Mouse (Mus musculus): ENCODE data around the gene Nrp2. TPM values are rescaled to one million over a fixed set of nuclear protein-coding genes. Genes with fewer than 3 reads are reported as not detected.

Nrp2 gene
- 4.0 and 11.7 TPM in 2 replicates for polyA plus RNA-seq (2012; rRNA removed; ENCODE audit: low replicate concordance)

DNA sequence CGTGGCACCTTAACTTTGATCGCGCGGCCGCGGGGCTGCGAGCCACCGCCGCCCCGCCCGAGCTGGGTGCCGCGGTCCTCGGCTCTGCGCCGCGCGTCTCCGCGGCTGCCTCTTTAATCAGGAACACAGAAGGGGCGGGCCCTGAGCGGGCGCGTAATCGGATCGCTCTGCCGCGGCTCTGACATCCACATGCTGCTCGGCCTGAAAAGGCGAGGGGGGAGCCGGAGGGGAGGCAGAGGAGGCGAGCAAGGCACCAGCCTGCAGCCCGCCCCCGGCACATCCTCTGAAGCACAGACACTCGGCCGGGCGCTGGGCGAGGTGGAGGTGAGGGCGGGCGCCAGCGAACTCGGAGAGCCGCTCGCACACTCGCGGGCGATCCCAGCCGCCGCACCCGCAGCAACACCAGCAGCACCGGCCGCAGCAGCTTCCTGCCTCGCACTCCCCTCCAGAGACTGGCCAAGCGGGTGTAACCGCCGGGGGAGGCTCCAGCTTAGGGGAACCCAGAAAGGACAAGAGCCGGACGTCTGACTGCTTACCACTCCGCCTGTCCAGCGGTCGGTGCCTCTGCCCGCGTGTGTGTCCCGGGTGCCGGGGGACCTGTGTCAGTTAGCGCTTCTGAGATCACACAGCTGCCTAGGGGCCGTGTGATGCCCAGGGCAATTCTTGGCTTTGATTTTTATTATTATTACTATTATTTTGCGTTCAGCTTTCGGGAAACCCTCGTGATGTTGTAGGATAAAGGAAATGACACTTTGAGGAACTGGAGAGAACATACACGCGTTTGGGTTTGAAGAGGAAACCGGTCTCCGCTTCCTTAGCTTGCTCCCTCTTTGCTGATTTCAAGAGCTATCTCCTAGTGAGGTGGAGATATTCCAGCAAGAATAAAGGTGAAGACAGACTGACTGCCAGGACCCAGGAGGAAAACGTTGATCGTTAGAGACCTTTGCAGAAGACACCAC, at the start of gene Nrp2:
Gene Nrp2, plus strand, starts transcription at position 128 of the 959 bp plus-strand sequence.

Data from duodenum, adult 2 months (tissue).